Mouse (Mus musculus): ENCODE data around the gene Rhof. TPM values are rescaled to one million over a fixed set of nuclear protein-coding genes. Genes with fewer than 3 reads are reported as not detected.

Rhof gene
- 0.21 TPM for polyA plus RNA-seq (2014; fragmentation: Illumina TruSeq; extraction: RNeasy Lipid Tissue Mini Kit (QIAGEN cat#74804); ENCODE audit: low read depth, low replicate concordance)

GRCm38 (mm10) chr5:123132308-123133071 is at the start of gene Rhof:
Rhof (minus strand) TSS chr5:123132692.

GRCm38 (mm10) chr5:123169284-123169683 is 36.8 kb upstream of the Rhof start, which contains the start of gene Psmd9:
Psmd9 (plus strand) TSS chr5:123169413.

GRCm38 (mm10) chr5:123142161-123143157 is 10.0 kb upstream of the Rhof start, which contains the start of gene Setd1b:
Setd1b (plus strand) TSS chr5:123142193.

GRCm38 (mm10) chr5:123068115-123068514 is 64.4 kb downstream of the Rhof start, which contains the start of gene Tmem120b:
Tmem120b (plus strand) TSS chr5:123068415.

Other genes starting within 250 kb of the Rhof start
- gene Kdm2b, start 142.9 kb downstream of the Rhof start, polyA plus RNA-seq (2014; fragmentation: Illumina TruSeq; extraction: RNeasy Lipid Tissue Mini Kit (QIAGEN cat#74804); ENCODE audit: low read depth, low replicate concordance): 9.2 TPM
- gene Orai1, start 117.6 kb downstream of the Rhof start, polyA plus RNA-seq (2014; fragmentation: Illumina TruSeq; extraction: RNeasy Lipid Tissue Mini Kit (QIAGEN cat#74804); ENCODE audit: low read depth, low replicate concordance): 12.6 TPM
- gene Morn3, start 85.7 kb downstream of the Rhof start, polyA plus RNA-seq (2014; fragmentation: Illumina TruSeq; extraction: RNeasy Lipid Tissue Mini Kit (QIAGEN cat#74804); ENCODE audit: low read depth, low replicate concordance): not detected
- 12.2 TPM for gene Tmem120b, start 64.3 kb downstream of the Rhof start, polyA plus RNA-seq (2014; fragmentation: Illumina TruSeq; extraction: RNeasy Lipid Tissue Mini Kit (QIAGEN cat#74804); ENCODE audit: low read depth, low replicate concordance)
- 9.1 TPM for gene Setd1b, start 9.5 kb upstream of the Rhof start, polyA plus RNA-seq (2014; fragmentation: Illumina TruSeq; extraction: RNeasy Lipid Tissue Mini Kit (QIAGEN cat#74804); ENCODE audit: low read depth, low replicate concordance)
- gene Psmd9, start 36.7 kb upstream of the Rhof start, polyA plus RNA-seq (2014; fragmentation: Illumina TruSeq; extraction: RNeasy Lipid Tissue Mini Kit (QIAGEN cat#74804); ENCODE audit: low read depth, low replicate concordance): 15.9 TPM
- gene Hpd, start 50.0 kb upstream of the Rhof start, polyA plus RNA-seq (2014; fragmentation: Illumina TruSeq; extraction: RNeasy Lipid Tissue Mini Kit (QIAGEN cat#74804); ENCODE audit: low read depth, low replicate concordance): 1.4 TPM
- 2.1 TPM for gene Wdr66, start 119.4 kb upstream of the Rhof start, polyA plus RNA-seq (2014; fragmentation: Illumina TruSeq; extraction: RNeasy Lipid Tissue Mini Kit (QIAGEN cat#74804); ENCODE audit: low read depth, low replicate concordance)
- gene Bcl7a, start 211.1 kb upstream of the Rhof start, polyA plus RNA-seq (2014; fragmentation: Illumina TruSeq; extraction: RNeasy Lipid Tissue Mini Kit (QIAGEN cat#74804); ENCODE audit: low read depth, low replicate concordance): 9.8 TPM

All from heart, adult 10 weeks (tissue).